Mouse (Mus musculus): ENCODE measurements at regions not wholly inside any gene's neighbourhood (a gene's known extent, or its start where the extent isn't known, plus 50 kb on each side); places are given as distances from the start of the nearest gene placed in this dataset.

- no peaks in the 10 kb centered on the region for H3K36me3 ChIP-seq (ENCODE audit: control insufficient read depth, insufficient read depth)
- H3K4me2 ChIP-seq (ENCODE audit: low read depth): peak overlapping the region; percentile 73
- TF ChIP-seq SRF (IDR thresholded peaks at IDR 0.05; ENCODE audit: control insufficient read depth, insufficient read length, low read depth): no peak
- no peak for TF ChIP-seq USF1 (IDR thresholded peaks at IDR 0.05; ENCODE audit: low read depth)
- TF ChIP-seq E2F4 (IDR thresholded peaks at IDR 0.05; ENCODE audit: insufficient read depth): no peak
- no peak for TF ChIP-seq TCF3 (IDR thresholded peaks at IDR 0.05; ENCODE audit: insufficient read length, low read depth)
- no peak for TF ChIP-seq POLR2AphosphoS2 (IDR thresholded peaks at IDR 0.05; ENCODE audit: insufficient read length, low read depth)
- TF ChIP-seq REST (IDR thresholded peaks at IDR 0.05; ENCODE audit: insufficient read depth, insufficient read length): no peak
- peak; percentile 59; the same call in 1 of the 2 replicates for TF ChIP-seq CEBPB (IDR thresholded peaks at IDR 0.05; ENCODE audit: insufficient read depth, poor library complexity, severe bottlenecking)
- H3K79me2 ChIP-seq (ENCODE audit: control insufficient read depth, insufficient read depth): no peaks in the 10 kb centered on the region
- H3K4me3 ChIP-seq: peak overlapping the region; percentile 18
- no peak overlapping the region for H3ac ChIP-seq (ENCODE audit: control insufficient read depth, insufficient read length)
- no peaks in the 10 kb centered on the region for H3K27me3 ChIP-seq (ENCODE audit: control insufficient read depth, insufficient read depth, insufficient read length)
These were observed 159.5 kb upstream of the Prkcq start for GRCm38 (mm10) chr2:11012312-11012860.

- H3K4me2 ChIP-seq (ENCODE audit: low read depth): peak overlapping the region; percentile 73
- no peaks in the 10 kb centered on the region for H3K36me3 ChIP-seq (ENCODE audit: control insufficient read depth, insufficient read depth)
- no peaks in the 10 kb centered on the region for H3K27me3 ChIP-seq (ENCODE audit: control insufficient read depth, insufficient read depth, insufficient read length)
- no peaks in the 10 kb centered on the region for H3K79me2 ChIP-seq (ENCODE audit: control insufficient read depth, insufficient read depth)
- TF ChIP-seq POLR2A (IDR thresholded peaks at IDR 0.05; ENCODE audit: insufficient read length, low read depth) (no peak), REST (IDR thresholded peaks at IDR 0.05; ENCODE audit: insufficient read depth, insufficient read length) (no peak), USF1 (IDR thresholded peaks at IDR 0.05; ENCODE audit: low read depth) (no peak), POLR2AphosphoS2 (IDR thresholded peaks at IDR 0.05; ENCODE audit: insufficient read length, low read depth) (no peak), MYOD1 (IDR thresholded peaks at IDR 0.05; ENCODE audit: control insufficient read depth in 1 of 3, insufficient read length in 2 of 3, low read depth in 2 of 3) (no peak), MAX (IDR thresholded peaks at IDR 0.05; ENCODE audit: low read depth) (no peak), SRF (IDR thresholded peaks at IDR 0.05; ENCODE audit: control insufficient read depth, insufficient read length, low read depth) (no peak), TCF3 (IDR thresholded peaks at IDR 0.05; ENCODE audit: insufficient read length, low read depth) (no peak), E2F4 (IDR thresholded peaks at IDR 0.05; ENCODE audit: insufficient read depth) (no peak), MYOG (IDR thresholded peaks at IDR 0.05; ENCODE audit: control insufficient read depth in 1 of 3, insufficient read depth in 1 of 3, insufficient read length in 2 of 3, low read depth in 2 of 3) (no peak), CEBPB (IDR thresholded peaks at IDR 0.05; ENCODE audit: insufficient read depth, poor library complexity, severe bottlenecking) (no peak), TCF12 (IDR thresholded peaks at IDR 0.05; ENCODE audit: insufficient read depth, poor library complexity, severe bottlenecking) (no peak)
- no peak overlapping the region for H3ac ChIP-seq (ENCODE audit: control insufficient read depth, insufficient read length)
- H3K4me3 ChIP-seq: peak overlapping the region; percentile 18
These were observed 158.8 kb upstream of the Prkcq start for GRCm38 (mm10) chr2:11013154-11013553.

GRCm38 (mm10) chr2:11016446-11016845 lies 155.5 kb upstream of the Prkcq start:
- Histone ChIP-seq H3K36me3 (ENCODE audit: control insufficient read depth, insufficient read depth) (no peaks in the 10 kb centered on the region), H3K79me2 (ENCODE audit: control insufficient read depth, insufficient read depth) (no peaks in the 10 kb centered on the region), H3ac (ENCODE audit: control insufficient read depth, insufficient read length) (no peak overlapping the region), H3K4me3 (no peak overlapping the region), H3K4me2 (ENCODE audit: low read depth) (peak overlapping the region; percentile 51), H3K27me3 (ENCODE audit: control insufficient read depth, insufficient read depth, insufficient read length) (no peaks in the 10 kb centered on the region)
- TF ChIP-seq POLR2AphosphoS2 (IDR thresholded peaks at IDR 0.05; ENCODE audit: insufficient read length, low read depth): no peak
- TF ChIP-seq USF1 (IDR thresholded peaks at IDR 0.05; ENCODE audit: low read depth): no peak
- no peak for TF ChIP-seq TCF12 (IDR thresholded peaks at IDR 0.05; ENCODE audit: insufficient read depth, poor library complexity, severe bottlenecking)
- TF ChIP-seq MYOG (IDR thresholded peaks at IDR 0.05; ENCODE audit: control insufficient read depth in 1 of 3, insufficient read depth in 1 of 3, insufficient read length in 2 of 3, low read depth in 2 of 3): no peak
- TF ChIP-seq MYOD1 (IDR thresholded peaks at IDR 0.05; ENCODE audit: control insufficient read depth in 1 of 3, insufficient read length in 2 of 3, low read depth in 2 of 3): peak in 2 of 3 experiments; percentile 71 to 72
- TF ChIP-seq TCF3 (IDR thresholded peaks at IDR 0.05; ENCODE audit: insufficient read length, low read depth): no peak
- no peak for TF ChIP-seq REST (IDR thresholded peaks at IDR 0.05; ENCODE audit: insufficient read depth, insufficient read length)

- H3ac ChIP-seq (ENCODE audit: control insufficient read depth, insufficient read length): no peak overlapping the region
- H3K27me3 ChIP-seq (ENCODE audit: control insufficient read depth, insufficient read depth, insufficient read length): no peaks in the 10 kb centered on the region
- no peak overlapping the region for H3K4me3 ChIP-seq
- TF ChIP-seq POLR2A (IDR thresholded peaks at IDR 0.05; ENCODE audit: insufficient read length, low read depth) (no peak), USF1 (IDR thresholded peaks at IDR 0.05; ENCODE audit: low read depth) (no peak), POLR2AphosphoS2 (IDR thresholded peaks at IDR 0.05; ENCODE audit: insufficient read length, low read depth) (no peak), MYOG (IDR thresholded peaks at IDR 0.05; ENCODE audit: control insufficient read depth in 1 of 3, insufficient read depth in 1 of 3, insufficient read length in 2 of 3, low read depth in 2 of 3) (no peak), TCF3 (IDR thresholded peaks at IDR 0.05; ENCODE audit: insufficient read length, low read depth) (no peak), REST (IDR thresholded peaks at IDR 0.05; ENCODE audit: insufficient read depth, insufficient read length) (no peak), MYOD1 (IDR thresholded peaks at IDR 0.05; ENCODE audit: control insufficient read depth in 1 of 3, insufficient read length in 2 of 3, low read depth in 2 of 3) (no peak), SRF (IDR thresholded peaks at IDR 0.05; ENCODE audit: control insufficient read depth, insufficient read length, low read depth) (no peak), E2F4 (IDR thresholded peaks at IDR 0.05; ENCODE audit: insufficient read depth) (no peak)
- no peaks in the 10 kb centered on the region for H3K79me2 ChIP-seq (ENCODE audit: control insufficient read depth, insufficient read depth)
- H3K36me3 ChIP-seq (ENCODE audit: control insufficient read depth, insufficient read depth): no peaks in the 10 kb centered on the region
- H3K4me2 ChIP-seq (ENCODE audit: low read depth): no peak overlapping the region
These were observed 139.0 kb upstream of the Prkcq start for GRCm38 (mm10) chr2:11032891-11033290.

GRCm38 (mm10) chr2:11034178-11034577 lies 137.7 kb upstream of the Prkcq start:
- Histone ChIP-seq H3K27me3 (ENCODE audit: control insufficient read depth, insufficient read depth, insufficient read length) (no peaks in the 10 kb centered on the region), H3K4me2 (ENCODE audit: low read depth) (no peak overlapping the region), H3K79me2 (ENCODE audit: control insufficient read depth, insufficient read depth) (no peaks in the 10 kb centered on the region), H3K4me3 (no peak overlapping the region), H3ac (ENCODE audit: control insufficient read depth, insufficient read length) (no peak overlapping the region), H3K36me3 (ENCODE audit: control insufficient read depth, insufficient read depth) (no peaks in the 10 kb centered on the region)
- TF ChIP-seq MAX (IDR thresholded peaks at IDR 0.05; ENCODE audit: low read depth) (no peak), CEBPB (IDR thresholded peaks at IDR 0.05; ENCODE audit: insufficient read depth, poor library complexity, severe bottlenecking) (no peak), USF1 (IDR thresholded peaks at IDR 0.05; ENCODE audit: low read depth) (no peak), REST (IDR thresholded peaks at IDR 0.05; ENCODE audit: insufficient read depth, insufficient read length) (no peak), POLR2A (IDR thresholded peaks at IDR 0.05; ENCODE audit: insufficient read length, low read depth) (no peak), MYOG (IDR thresholded peaks at IDR 0.05; ENCODE audit: control insufficient read depth in 1 of 3, insufficient read depth in 1 of 3, insufficient read length in 2 of 3, low read depth in 2 of 3) (no peak), POLR2AphosphoS2 (IDR thresholded peaks at IDR 0.05; ENCODE audit: insufficient read length, low read depth) (no peak), TCF3 (IDR thresholded peaks at IDR 0.05; ENCODE audit: insufficient read length, low read depth) (no peak), TCF12 (IDR thresholded peaks at IDR 0.05; ENCODE audit: insufficient read depth, poor library complexity, severe bottlenecking) (no peak), E2F4 (IDR thresholded peaks at IDR 0.05; ENCODE audit: insufficient read depth) (no peak)
